Mouse (Mus musculus) CH12.LX (cell line): ENCODE data around the gene Arih2. TPM values are rescaled to one million over a fixed set of nuclear protein-coding genes. Genes with fewer than 3 reads are reported as not detected.

Experiments
- DNase-seq: peaks from one replicate; pipeline ENCODE4 v3.0.0-alpha.2; 2013; ENCODE audit errors: extremely low read depth
- H3K27ac ChIP-seq: 2 replicates; pipeline ENCODE4 v1.5.1; 2012; ENCODE audit warnings: low read depth, mild to moderate bottlenecking, control low read depth, moderate library complexity; ENCODE audit not compliant: insufficient read depth
- H3K27me3 ChIP-seq: replicated peaks from 2 replicates; pipeline ENCODE3; 2012; ENCODE audit warnings: inconsistent platforms
- H3K36me3 ChIP-seq, 2 experiments: replicated peaks in 1 of 2; 2 replicates each; pipeline versions ENCODE3 to v1.6.1; 2012; ENCODE audit warnings: inconsistent platforms in 1 of 2, low read length in 1 of 2, mild to moderate bottlenecking in 1 of 2, mixed read lengths in 1 of 2, moderate library complexity in 1 of 2; ENCODE audit not compliant: control insufficient read depth in 1 of 2, insufficient read depth in 1 of 2
- H3K4me1 ChIP-seq, 2 experiments: 2 replicates each; pipeline ENCODE4 v1.6.1; 2012; ENCODE audit warnings: inconsistent platforms in 1 of 2, moderate library complexity in 1 of 2; ENCODE audit not compliant: insufficient read depth in 2 of 2, control insufficient read depth in 1 of 2
- H3K4me2 ChIP-seq: 2 replicates; pipeline ENCODE4 v1.6.1; 2012; ENCODE audit warnings: low read depth, mild to moderate bottlenecking, control low read depth; ENCODE audit not compliant: poor library complexity, insufficient read depth, severe bottlenecking
- H3K4me3 ChIP-seq, 3 experiments: fragments of 150-350 bp in 1 of 3; sonication (generic) in 1 of 3; replicated peaks in 1 of 3; 2 replicates each; pipeline versions ENCODE3 to v1.5.1; 2011 to 2012; ENCODE audit warnings: low read depth in 2 of 3, low read length in 2 of 3, mild to moderate bottlenecking in 2 of 3, moderate library complexity in 2 of 3, control low read depth in 1 of 3, improper control_type of control experiment in 1 of 3, inconsistent platforms in 1 of 3, mixed read lengths in 1 of 3; ENCODE audit not compliant: poor library complexity in 1 of 3
- H3K79me2 ChIP-seq: replicated peaks from 2 replicates; pipeline ENCODE4 v1.6.1; 2012; ENCODE audit warnings: mild to moderate bottlenecking, moderate library complexity; ENCODE audit not compliant: control insufficient read depth, poor library complexity, insufficient read depth, severe bottlenecking; ENCODE audit errors: extremely low read depth
- H3K9ac ChIP-seq: 2 replicates; pipeline ENCODE4 v1.6.1; 2012; ENCODE audit warnings: low read depth, mild to moderate bottlenecking, control low read depth, moderate library complexity; ENCODE audit not compliant: insufficient read depth
- H3K9me3 ChIP-seq: replicated peaks from 2 replicates; pipeline ENCODE3; 2012; ENCODE audit warnings: low read length, inconsistent platforms, mixed read lengths
- BHLHE40 ChIP-seq: IDR thresholded peaks from 2 replicates; pipeline ENCODE4 v1.6.1; 2011; ENCODE audit warnings: mild to moderate bottlenecking, low read depth, low read length, improper control_type of control experiment
- ETS1 ChIP-seq: conservative IDR thresholded peaks from 2 replicates; pipeline ENCODE4 v1.6.1; 2012; ENCODE audit warnings: low read depth, mild to moderate bottlenecking, inconsistent platforms, low read length, improper control_type of control experiment, moderate library complexity
- HCFC1 ChIP-seq: IDR thresholded peaks from 2 replicates; pipeline ENCODE4 v1.6.1; 2012; ENCODE audit warnings: low read depth, mild to moderate bottlenecking, inconsistent platforms, low read length, improper control_type of control experiment
- JUND ChIP-seq: conservative IDR thresholded peaks from 2 replicates; pipeline ENCODE4 v1.6.1; 2011; ENCODE audit warnings: low read depth, low read length, improper control_type of control experiment
- MAFK ChIP-seq: IDR thresholded peaks from 2 replicates; pipeline ENCODE4 v1.6.1; 2011; ENCODE audit warnings: low read length, improper control_type of control experiment; ENCODE audit not compliant: insufficient replicate concordance
- MAX ChIP-seq: IDR thresholded peaks from 2 replicates; pipeline ENCODE4 v1.6.1; 2011; ENCODE audit warnings: low read length, improper control_type of control experiment
- MAZ ChIP-seq: IDR thresholded peaks from 2 replicates; pipeline ENCODE4 v1.6.1; 2012; ENCODE audit warnings: low read depth, mild to moderate bottlenecking, inconsistent platforms, low read length, improper control_type of control experiment, moderate library complexity
- MXI1 ChIP-seq: IDR thresholded peaks from 2 replicates; pipeline ENCODE4 v1.6.1; 2011; ENCODE audit warnings: mild to moderate bottlenecking, low read depth, low read length, improper control_type of control experiment
- NELFE ChIP-seq: IDR thresholded peaks from 2 replicates; pipeline ENCODE4 v1.6.1; 2011; ENCODE audit warnings: low read depth, low read length, improper control_type of control experiment
- POLR2A ChIP-seq: IDR thresholded peaks from 2 replicates; pipeline ENCODE4 v1.6.1; 2011; ENCODE audit warnings: low read depth, mild to moderate bottlenecking, improper control_type of control experiment, low read length
- RCOR1 ChIP-seq: conservative IDR thresholded peaks from 2 replicates; pipeline ENCODE4 v1.6.1; 2012; ENCODE audit warnings: low read depth, mild to moderate bottlenecking, inconsistent platforms, low read length, improper control_type of control experiment
- SMC3 ChIP-seq: IDR thresholded peaks from 2 replicates; pipeline ENCODE4 v1.6.1; 2011; ENCODE audit warnings: low read depth, low read length, improper control_type of control experiment
- ZNF384 ChIP-seq: IDR thresholded peaks from 2 replicates; pipeline ENCODE4 v1.6.1; 2012; ENCODE audit warnings: low read depth, low read length, improper control_type of control experiment, inconsistent platforms
- dilution Hi-C: fragments of 300-500 bp; cut with MboI; formaldehyde crosslinking; loops from 2 replicates; pipeline ENCODE4 v1.14.3; 2020; ENCODE audit warnings: low sequenced_read_pairs; ENCODE audit not compliant: extremely low pct_unique_long_range_greater_than_20kb, extremely low pct_ligation_motif_present
- in situ Hi-C: fragments of 300-500 bp; cut with MboI; formaldehyde crosslinking; loops from 3 replicates; pipeline ENCODE4 v1.14.3; 2019; ENCODE audit warnings: low sequenced_read_pairs, low pct_ligation_motif_present, low pct_unique_long_range_greater_than_20kb, mixed read lengths
- polyA plus RNA-seq: library from polyadenylated mRNA; unstranded; fragments of >175 nt; gene quantifications from 2 replicates; pipeline ENCODE4 v1.2.1, GENCODE M21; 2012; ENCODE audit warnings: low read depth; ENCODE audit not compliant: insufficient read length
- total RNA-seq, 2 experiments: library from RNA; depleted of rRNA; stranded (reverse); fragments of 300-350 nt in 1 of 2; fragments of >200 nt in 1 of 2; gene quantifications; 2 replicates each; pipeline ENCODE4 v1.2.3; 2012 to 2014

The Arih2 gene
- total and polyA plus RNA-seq, 3 experiments = 29.0 to 35.3 (median 33.5) TPM

DNA sequence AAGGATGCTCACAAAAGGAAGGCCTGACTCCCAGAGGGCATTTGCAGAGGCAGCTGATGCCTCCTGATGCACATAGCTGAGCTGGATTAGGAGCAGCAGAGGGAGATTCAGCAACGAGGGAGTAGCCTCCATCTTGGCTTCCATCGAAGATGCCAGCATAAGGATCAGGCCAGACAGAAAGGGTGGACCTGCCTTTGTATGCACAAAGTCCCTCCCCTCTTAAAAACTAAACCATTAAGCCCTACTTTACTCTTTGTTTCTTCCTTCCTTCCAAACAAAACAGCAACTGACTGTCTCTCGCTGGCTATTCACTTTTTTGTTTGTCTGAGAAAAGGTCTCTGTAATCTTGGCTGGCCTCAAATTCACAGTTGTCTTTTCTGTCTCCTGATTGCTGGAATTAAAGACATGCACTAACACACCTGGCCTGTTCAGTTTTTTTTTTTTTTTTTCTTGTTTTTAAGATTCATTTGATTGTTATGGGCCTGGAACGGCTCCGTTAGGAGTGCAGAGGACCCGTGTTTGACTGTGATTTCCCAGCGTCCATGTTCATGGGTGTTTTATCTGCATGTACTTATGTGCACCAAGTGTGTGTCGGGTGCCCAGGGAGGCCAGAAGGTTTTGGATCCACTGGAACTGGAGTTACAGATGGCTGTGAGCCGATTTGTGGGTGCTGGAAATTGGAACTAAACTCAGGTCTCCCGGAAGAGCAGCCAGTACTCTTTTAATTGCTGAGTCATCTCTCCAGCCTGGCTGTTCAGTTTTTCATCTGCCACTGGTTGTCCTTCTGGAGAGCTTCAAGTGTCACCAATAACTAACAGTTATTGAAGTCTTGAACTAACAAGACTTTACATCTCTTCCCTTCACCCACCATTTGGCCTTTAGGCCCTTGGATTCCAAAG, 5.6 kb upstream of the Arih2 start:
- H3K27me3 ChIP-seq = no peaks in the 10 kb centered on the region
- no peak overlapping the region for H3K4me3 ChIP-seq
- no peaks in the 10 kb centered on the region for H3K79me2 ChIP-seq

DNA sequence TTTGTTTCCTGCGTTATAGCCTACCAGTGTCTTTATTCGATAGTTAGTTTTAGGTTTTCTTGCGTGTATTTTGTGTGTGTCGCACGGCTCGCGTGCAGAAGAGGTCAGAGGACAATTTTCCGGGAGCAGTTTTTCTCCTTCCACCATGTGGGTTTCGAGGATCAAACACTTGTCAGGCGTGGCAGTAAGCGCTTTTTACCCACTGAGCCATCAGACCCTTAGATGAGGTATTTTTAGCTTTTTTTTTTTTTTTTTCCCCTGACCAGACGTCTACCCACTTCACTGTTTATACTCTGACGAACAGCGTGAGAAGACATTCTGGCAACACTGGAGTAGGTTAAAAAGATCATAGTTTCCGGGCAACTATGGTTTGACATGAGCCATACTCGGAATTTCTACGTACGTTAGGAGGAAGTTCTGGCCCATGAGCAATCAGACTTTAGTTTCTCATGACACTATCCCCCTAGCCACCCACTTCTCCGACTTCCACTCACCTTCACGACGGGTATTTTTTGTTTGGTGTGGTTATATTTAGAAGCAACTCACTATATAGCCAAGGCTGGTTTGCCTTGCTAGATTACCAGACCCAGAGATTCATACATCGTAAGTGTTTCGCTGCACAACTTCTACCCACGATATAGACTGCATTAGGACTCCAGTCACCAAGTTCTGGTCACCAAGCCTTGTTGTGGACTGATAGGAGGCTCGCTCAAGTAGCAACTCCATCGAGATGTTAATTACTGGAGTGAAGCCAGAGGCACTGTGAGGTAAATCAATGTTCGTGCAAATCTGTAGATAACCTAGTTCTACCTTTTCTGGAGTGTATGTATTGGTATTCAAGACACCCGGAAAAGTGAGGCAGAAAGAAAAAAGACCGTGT, 615 bp upstream of the Arih2 start:
- H3K27ac ChIP-seq = no peak overlapping the region
- peak overlapping the region; percentile 68 to 94 (median 88) for H3K4me3 ChIP-seq
- H3K9ac ChIP-seq = peak overlapping the region; percentile 84
- no peaks in the 10 kb centered on the region for H3K27me3 ChIP-seq
- in situ Hi-C loops = no loop called here
- peak overlapping the region; percentile 87 for H3K4me2 ChIP-seq
- H3K36me3 ChIP-seq = peaks cover 0 to 9% of the 10 kb centered on the region in 2 experiments
- peaks cover 26% of the 10 kb centered on the region for H3K79me2 ChIP-seq
- peaks cover 8 to 23% of the 10 kb centered on the region in 2 experiments for H3K4me1 ChIP-seq
- TF ChIP-seq MAZ (no peak), BHLHE40 (peak; percentile 32; the same call in 1 of the 2 replicates), MXI1 (peak; percentile 16; the same call in 1 of the 2 replicates), POLR2A (no peak), MAX (no peak), ZNF384 (0 out of 2 replicates have a peak, but pooled peaks have one; percentile 13), ETS1 (peak; percentile 3; the same call in 1 of the 2 replicates), HCFC1 (no peak), JUND (no peak), SMC3 (no peak), RCOR1 (no peak)
- TF ChIP-seq, all 38 proteins: peak for 4
- dilution Hi-C loops = no loop called here
- H3K9me3 ChIP-seq = no peaks in the 10 kb centered on the region
- DNase-seq = peak; percentile 22

More for the DNA sequence above, 5.6 kb upstream of the Arih2 start:
- no peak for DNase-seq
- no peaks in the 10 kb centered on the region for H3K9me3 ChIP-seq
- no peak overlapping the region for H3K4me2 ChIP-seq
- dilution Hi-C loops (no loop called here), in situ Hi-C loops (no loop called here)
- TF ChIP-seq NELFE = no peak
- no peak for TF ChIP-seq MAZ
- TF ChIP-seq MAFK = 0 out of 2 replicates have a peak, but pooled peaks have one; percentile 25
- no peak overlapping the region for H3K9ac ChIP-seq
- no peak overlapping the region for H3K27ac ChIP-seq
- no peaks in the 10 kb centered on the region for H3K36me3 ChIP-seq
- peaks cover 5 to 8% of the 10 kb centered on the region in 2 experiments; a peak in 3 of 4 replicates for H3K4me1 ChIP-seq
